Mouse (Mus musculus): ENCODE results near the gene Cxcr2.

GRCm38 (mm10) chr1:74172722-74173121 is 18.9 kb downstream of the Cxcr2 start:
- no peak for TF ChIP-seq CTCF (IDR thresholded peaks at IDR 0.05; ENCODE audit: extremely low read depth, insufficient read length, insufficient replicate concordance, low read depth, low read length)
- TF ChIP-seq POLR2A (IDR thresholded peaks at IDR 0.05; ENCODE audit: low read depth, low read length) = no peak
